ENCODE assay signal across 10 mouse cellular contexts in genomic region chr10:107389505-107389904, GRCm38 (mm10).
DNase-seq lines count a peak whose midpoint lies in the region; ATAC-seq and TF ChIP-seq lines count a peak whose summit lies in the region.
"Had no signal": no experiment of that assay in that cellular context is flagged by ENCODE, and none has a peak within 500 bp of the region (broad histone marks: within the 10 kb centered on the region; RNA-seq: fewer than 3 reads in every experiment).

No protein-coding gene starts in this region.

- H3K4me1 ChIP-seq in heart, embryonic 12.5 days (replicated peaks) = no peaks in the 10 kb centered on the region
- H3K4me1 ChIP-seq in heart, embryonic 10.5 days = no peaks in the 10 kb centered on the region
- no peaks in the 10 kb centered on the region for H3K4me1 ChIP-seq in kidney, embryonic 14.5 days (ENCODE audit: control insufficient read depth, insufficient read depth, low read length)
- H3K4me1 ChIP-seq: limb, embryonic 12.5 days had no signal

- no peaks in the 10 kb centered on the region for H3K9me3 ChIP-seq in heart, embryonic 12.5 days (replicated peaks)
- no peaks in the 10 kb centered on the region for H3K9me3 ChIP-seq in heart, embryonic 10.5 days
- no peaks in the 10 kb centered on the region for H3K9me3 ChIP-seq in kidney, embryonic 14.5 days (ENCODE audit: control insufficient read depth, low read length)
- H3K9me3 ChIP-seq: limb, embryonic 12.5 days had no signal

- no peaks in the 10 kb centered on the region for H3K27me3 ChIP-seq in heart, embryonic 12.5 days (replicated peaks)
- H3K27me3 ChIP-seq in heart, embryonic 10.5 days (ENCODE audit: insufficient read depth, poor library complexity, severe bottlenecking) = no peaks in the 10 kb centered on the region
- no peaks in the 10 kb centered on the region for H3K27me3 ChIP-seq in kidney, embryonic 14.5 days (ENCODE audit: control insufficient read depth, insufficient read depth, low read length)
- H3K27me3 ChIP-seq: limb, embryonic 12.5 days had no signal

- no peak for DNase-seq in heart, embryonic 10.5 days (ENCODE audit: low spot score)
- DNase-seq in cerebellum, postnatal 10 days = peak; percentile 85 to 87
- peak; percentile 34 for DNase-seq in gastrocnemius, adult 2 months
- peak; percentile 55 for DNase-seq in left cerebral cortex, postnatal 4 days
- DNase-seq in retina, embryonic 14.5 days (ENCODE audit: low spot score) = peak; percentile 80
- no peak for DNase-seq in c-Kit-positive CD71-positive TER-119-positive erythroid progenitor cells, embryonic 14.5 days (ENCODE audit: low spot score)

- no peaks in the 10 kb centered on the region for H3K36me3 ChIP-seq in heart, embryonic 12.5 days
- H3K36me3 ChIP-seq in heart, embryonic 10.5 days = no peaks in the 10 kb centered on the region
- H3K36me3 ChIP-seq in kidney, embryonic 14.5 days (ENCODE audit: control insufficient read depth, insufficient read depth, low read length) = no peaks in the 10 kb centered on the region
- H3K36me3 ChIP-seq: G1E; limb, embryonic 12.5 days had no signal

- no peak overlapping the region for H3K9ac ChIP-seq in heart, embryonic 12.5 days
- no peak overlapping the region for H3K9ac ChIP-seq in kidney, embryonic 14.5 days (ENCODE audit: low read depth, low read length)
- H3K9ac ChIP-seq: limb, embryonic 12.5 days had no signal

- intact Hi-C loops in gastrocnemius, adult 2 months (cut with DNase I) = no loop called here
- intact Hi-C loops in left cerebral cortex, postnatal 4 days (cut with DNase I) = no loop called here

- peak; percentile 53; the same call in 1 of the 2 replicates for ATAC-seq in heart, embryonic 12.5 days (ENCODE audit: insufficient number of reproducible peaks, low FRiP score)
- peak; percentile 73; the same call in 1 of the 2 replicates for ATAC-seq in kidney, embryonic 14.5 days (ENCODE audit: low FRiP score, low TSS enrichment)

- H3K27ac ChIP-seq in heart, embryonic 12.5 days (ENCODE audit: poor library complexity, severe bottlenecking) = no peak overlapping the region
- H3K27ac ChIP-seq in heart, embryonic 10.5 days = no peak overlapping the region
- H3K27ac ChIP-seq in gastrocnemius, adult 2 months = no peak overlapping the region
- H3K27ac ChIP-seq in kidney, embryonic 14.5 days (ENCODE audit: low read depth, low read length) = no peak overlapping the region
- H3K27ac ChIP-seq: limb, embryonic 12.5 days had no signal

- no peak overlapping the region for H3K4me2 ChIP-seq in heart, embryonic 12.5 days
- H3K4me2 ChIP-seq in kidney, embryonic 14.5 days (replicated peaks; ENCODE audit: low read depth, low read length) = no peak overlapping the region
- H3K4me2 ChIP-seq: limb, embryonic 12.5 days had no signal

- H3K4me3 ChIP-seq in heart, embryonic 12.5 days = no peak overlapping the region
- H3K4me3 ChIP-seq in heart, embryonic 10.5 days = no peak overlapping the region
- no peak overlapping the region for H3K4me3 ChIP-seq in gastrocnemius, adult 2 months
- H3K4me3 ChIP-seq in kidney, embryonic 14.5 days (ENCODE audit: low read length) = no peak overlapping the region
- H3K4me3 ChIP-seq: limb, embryonic 12.5 days had no signal

- peak; percentile 66 for TF ChIP-seq CTCF in gastrocnemius, adult 2 months (IDR thresholded peaks at IDR 0.05)

- 38% methylated on average over 4 of the region's 4 CpGs for WGBS in heart, embryonic 12.5 days
- 41% methylated on average over 4 of the region's 4 CpGs for WGBS in heart, embryonic 10.5 days
- WGBS in kidney, embryonic 14.5 days = 58% methylated on average over 4 of the region's 4 CpGs

Comparison
In these comparisons a context has a peak if more than half of its experiments do, and no peak if none do; other contexts are left out.
1. DNase-seq: peak in cerebellum, postnatal 10 days (2 of 2), gastrocnemius, adult 2 months (single experiment), left cerebral cortex, postnatal 4 days (single experiment) and retina, embryonic 14.5 days (single experiment); none in heart, embryonic 10.5 days (single experiment) and c-Kit-positive CD71-positive TER-119-positive erythroid progenitor cells, embryonic 14.5 days (single experiment).